Mouse (Mus musculus): ENCODE data around the gene Cep85l. TPM values are rescaled to one million over a fixed set of nuclear protein-coding genes. Genes with fewer than 3 reads are reported as not detected.

Gene Cep85l
- polyA plus RNA-seq, 1 experiment from 2014 or later, result 5.6 TPM

DNA sequence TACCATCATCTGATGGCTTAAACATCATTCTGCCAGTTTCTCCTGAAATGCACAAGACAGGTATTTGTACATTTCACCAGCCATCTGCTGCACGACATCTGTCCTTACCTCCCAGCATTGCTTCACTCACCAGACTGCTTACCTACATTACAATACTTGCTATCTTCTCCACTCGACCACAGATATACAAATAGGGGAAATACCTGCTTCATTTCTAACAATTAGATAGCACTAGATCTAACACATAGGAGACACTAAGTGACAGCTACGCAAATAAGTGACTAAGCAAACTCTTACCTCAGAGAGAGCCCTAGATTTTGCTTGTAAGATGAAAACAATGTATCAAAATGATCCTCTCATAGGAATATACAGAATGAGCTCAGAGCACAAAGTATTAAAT is 26.1 kb downstream of the Cep85l start:
- H3K36me3 ChIP-seq, result peaks cover 9% of the 10 kb centered on the region; the same call in 1 of the 2 replicates
- H3K27me3 ChIP-seq, result no peaks in the 10 kb centered on the region
- H3K4me1 ChIP-seq (replicated peaks), result no peaks in the 10 kb centered on the region
- H3K4me2 ChIP-seq (replicated peaks), result no peak overlapping the region
- H3K27ac ChIP-seq, result no peak overlapping the region
- WGBS, result 86% methylated on average over 3 of the region's 3 CpGs
- H3K9me3 ChIP-seq, result no peaks in the 10 kb centered on the region
- ATAC-seq, result no peak
- no peak overlapping the region for H3K9ac ChIP-seq (replicated peaks)
- no peak overlapping the region for H3K4me3 ChIP-seq (replicated peaks)

DNA sequence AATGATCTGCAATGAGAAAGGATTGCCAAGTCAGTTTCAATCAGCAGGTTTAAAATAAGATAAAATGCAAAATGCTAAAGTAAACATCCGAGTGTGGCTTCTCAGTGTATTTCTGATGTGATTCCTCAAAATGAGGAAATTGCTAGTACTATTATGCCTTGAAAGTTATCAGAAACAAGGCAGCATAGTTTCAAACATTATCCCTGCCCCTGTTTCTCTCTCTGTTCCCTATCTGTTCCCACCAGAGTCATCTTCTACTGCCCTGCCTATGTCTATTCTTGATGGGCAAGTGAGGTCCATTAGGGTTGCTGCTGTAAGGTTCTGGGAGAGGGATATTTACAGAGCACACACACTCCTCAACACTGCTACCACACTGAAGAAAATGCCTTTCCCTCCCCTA is 30.5 kb downstream of the Cep85l start:
- H3K9me3 ChIP-seq, result no peaks in the 10 kb centered on the region
- no peak overlapping the region for H3K27ac ChIP-seq
- H3K9ac ChIP-seq (replicated peaks), result no peak overlapping the region
- 95% methylated on average over 1 of the region's 1 CpGs for WGBS
- H3K27me3 ChIP-seq, result no peaks in the 10 kb centered on the region
- no peak for ATAC-seq
- no peak overlapping the region for H3K4me3 ChIP-seq (replicated peaks)
- no peak overlapping the region for H3K4me2 ChIP-seq (replicated peaks)
- no peaks in the 10 kb centered on the region for H3K36me3 ChIP-seq
- no peaks in the 10 kb centered on the region for H3K4me1 ChIP-seq (replicated peaks)

DNA sequence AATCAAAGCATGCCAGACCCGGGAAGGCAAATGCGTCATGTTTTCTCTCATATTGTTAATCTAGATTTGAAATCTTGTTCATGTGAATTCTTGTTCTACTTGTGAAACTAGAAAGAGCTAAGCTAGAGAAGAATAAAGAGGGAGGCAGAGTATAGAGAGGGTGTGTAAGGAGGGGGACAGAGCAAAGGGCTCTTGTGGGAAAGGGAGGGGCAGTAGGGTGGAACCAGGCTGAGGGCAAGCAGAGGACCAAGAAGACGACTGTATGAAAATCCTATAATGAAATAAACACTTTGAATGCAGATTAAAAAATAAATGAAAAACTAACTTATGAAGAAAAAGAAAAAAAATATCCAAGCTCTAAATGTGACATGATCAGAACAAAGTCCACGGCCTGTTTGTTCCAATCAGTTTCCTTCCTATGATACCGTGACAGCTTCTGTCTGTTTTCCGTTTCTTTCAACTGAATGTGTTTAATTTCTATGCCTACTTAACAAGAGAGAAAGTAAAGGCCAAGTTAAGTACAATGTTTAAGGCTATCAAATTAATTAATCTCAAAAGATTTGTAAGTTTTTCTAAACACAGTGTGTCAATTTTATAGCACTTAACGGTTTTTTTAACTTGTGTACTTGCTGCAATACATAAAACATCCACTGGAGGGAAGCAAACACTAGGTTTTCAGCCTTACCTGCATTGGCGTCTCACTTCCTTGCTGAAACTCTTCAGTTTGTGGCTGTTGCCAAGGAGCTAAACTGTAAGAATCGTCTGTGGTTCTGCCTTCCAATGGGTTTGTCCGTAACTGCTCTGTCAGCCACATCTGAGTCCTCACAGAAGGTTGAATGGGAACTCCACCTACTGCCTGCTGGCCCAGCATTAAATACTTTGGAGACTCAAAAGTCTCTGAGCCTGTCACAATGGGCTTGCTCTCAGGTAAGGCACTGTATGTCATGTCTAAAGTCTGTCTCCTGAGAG is 31.7 kb downstream of the Cep85l start:
- Histone ChIP-seq H3K4me3 (replicated peaks) (no peak overlapping the region), H3K4me1 (replicated peaks) (no peaks in the 10 kb centered on the region), H3K27ac (no peak overlapping the region), H3K4me2 (replicated peaks) (no peak overlapping the region), H3K9ac (replicated peaks) (no peak overlapping the region), H3K27me3 (no peaks in the 10 kb centered on the region), H3K9me3 (no peaks in the 10 kb centered on the region), H3K36me3 (no peaks in the 10 kb centered on the region)
- ATAC-seq, result peak; percentile 79
- 59% methylated on average over 10 of the region's 10 CpGs for WGBS

DNA sequence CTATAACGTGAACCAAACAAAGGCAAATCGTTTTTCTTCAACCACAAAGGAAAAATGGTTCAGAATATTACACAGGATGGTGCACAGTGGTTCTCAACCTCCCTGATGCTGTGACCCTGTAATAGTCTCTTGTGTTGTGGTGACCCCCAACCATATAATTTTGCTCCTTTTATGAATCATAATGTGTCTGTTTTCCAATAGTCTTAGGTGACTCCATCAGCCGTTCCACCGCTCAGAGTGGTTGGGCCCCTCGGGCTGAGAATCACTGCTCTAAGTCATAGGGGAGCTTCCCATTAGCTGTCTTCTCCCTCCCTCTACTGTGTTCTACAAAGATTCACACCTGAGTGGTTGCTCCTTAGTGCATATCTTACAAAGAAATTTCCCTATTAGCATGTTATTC is 32.8 kb downstream of the Cep85l start:
- H3K36me3 ChIP-seq, result no peaks in the 10 kb centered on the region
- 93% methylated on average over 5 of the region's 5 CpGs for WGBS
- no peaks in the 10 kb centered on the region for H3K9me3 ChIP-seq
- no peaks in the 10 kb centered on the region for H3K4me1 ChIP-seq (replicated peaks)
- H3K27ac ChIP-seq, result no peak overlapping the region
- no peaks in the 10 kb centered on the region for H3K27me3 ChIP-seq
- no peak overlapping the region for H3K4me3 ChIP-seq (replicated peaks)
- no peak overlapping the region for H3K9ac ChIP-seq (replicated peaks)
- peak; percentile 41; the same call in 1 of the 2 replicates for ATAC-seq
- H3K4me2 ChIP-seq (replicated peaks), result no peak overlapping the region

DNA sequence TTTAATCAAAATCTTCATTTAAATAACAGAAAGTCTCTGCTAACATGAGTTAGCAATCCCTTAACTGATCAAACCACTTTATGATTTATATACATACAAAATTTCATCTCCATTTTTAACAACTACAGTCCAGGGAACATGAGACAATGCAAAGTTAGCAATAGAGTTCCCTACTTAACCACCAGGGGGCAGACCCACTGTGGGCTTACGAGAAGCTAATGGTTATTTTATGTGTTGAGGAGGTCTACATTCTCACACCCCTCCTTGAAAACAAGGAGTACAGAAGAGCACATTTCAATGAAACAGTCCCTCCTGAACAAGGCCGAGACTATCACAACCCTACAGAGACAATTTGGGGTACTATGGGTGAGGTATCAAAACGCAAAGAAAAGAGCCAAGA is 33.2 kb downstream of the Cep85l start:
- Histone ChIP-seq H3K4me1 (replicated peaks) (no peaks in the 10 kb centered on the region), H3K9me3 (no peaks in the 10 kb centered on the region), H3K4me2 (replicated peaks) (no peak overlapping the region), H3K4me3 (replicated peaks) (no peak overlapping the region), H3K36me3 (no peaks in the 10 kb centered on the region), H3K27me3 (no peaks in the 10 kb centered on the region), H3K9ac (replicated peaks) (no peak overlapping the region), H3K27ac (no peak overlapping the region)
- peak; percentile 43; the same call in 1 of the 2 replicates for ATAC-seq
- 58% methylated on average over 3 of the region's 3 CpGs for WGBS

DNA sequence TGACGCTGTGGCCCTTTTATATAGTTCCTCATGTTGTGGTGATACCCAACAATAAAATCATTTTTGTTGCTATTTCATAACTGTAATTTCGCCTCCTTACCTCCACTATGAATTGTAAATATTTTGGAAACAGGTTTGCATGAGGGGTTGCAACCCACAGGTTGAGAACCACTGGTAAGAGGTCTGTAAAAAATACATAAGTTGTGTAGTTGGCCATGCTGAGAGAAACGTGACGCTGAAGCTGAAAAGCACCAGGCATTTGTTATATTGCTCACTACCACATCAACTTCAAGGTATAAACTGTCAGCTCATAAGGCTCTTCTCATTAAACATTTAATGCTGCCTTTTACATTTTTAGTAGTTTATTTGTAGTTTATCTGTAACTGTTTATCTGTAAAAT is 34.2 kb downstream of the Cep85l start:
- H3K36me3 ChIP-seq, result no peaks in the 10 kb centered on the region
- ATAC-seq, result no peak
- H3K27ac ChIP-seq, result no peak overlapping the region
- 91% methylated on average over 4 of the region's 4 CpGs for WGBS
- H3K4me1 ChIP-seq (replicated peaks), result no peaks in the 10 kb centered on the region
- no peaks in the 10 kb centered on the region for H3K27me3 ChIP-seq
- H3K4me2 ChIP-seq (replicated peaks), result no peak overlapping the region
- no peaks in the 10 kb centered on the region for H3K9me3 ChIP-seq
- no peak overlapping the region for H3K4me3 ChIP-seq (replicated peaks)
- no peak overlapping the region for H3K9ac ChIP-seq (replicated peaks)

DNA sequence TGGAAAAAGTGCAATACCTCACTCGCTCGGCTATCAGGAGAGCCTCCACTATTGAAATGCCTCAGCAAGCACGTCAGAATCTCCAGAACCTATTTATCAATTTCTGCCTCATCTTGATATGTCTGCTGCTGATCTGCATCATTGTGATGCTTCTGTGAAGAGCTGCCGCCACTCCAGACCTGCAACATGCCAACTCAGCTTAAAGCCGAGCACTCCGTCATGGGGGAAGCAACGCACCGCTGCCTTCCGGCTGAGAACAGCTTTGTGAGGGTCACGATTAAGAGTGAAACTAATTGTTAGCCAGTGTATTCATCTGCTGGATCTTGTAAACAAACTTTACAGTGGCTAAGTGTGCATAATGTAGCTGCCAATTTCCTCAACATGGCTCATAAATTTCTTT is 35.9 kb downstream of the Cep85l start:
- H3K4me2 ChIP-seq (replicated peaks), result no peak overlapping the region
- no peaks in the 10 kb centered on the region for H3K27me3 ChIP-seq
- 66% methylated on average over 10 of the region's 10 CpGs for WGBS
- ATAC-seq, result no peak
- no peak overlapping the region for H3K27ac ChIP-seq
- H3K4me1 ChIP-seq (replicated peaks), result no peaks in the 10 kb centered on the region
- no peaks in the 10 kb centered on the region for H3K36me3 ChIP-seq
- H3K9ac ChIP-seq (replicated peaks), result no peak overlapping the region
- H3K4me3 ChIP-seq (replicated peaks), result no peak overlapping the region
- H3K9me3 ChIP-seq, result no peaks in the 10 kb centered on the region

DNA sequence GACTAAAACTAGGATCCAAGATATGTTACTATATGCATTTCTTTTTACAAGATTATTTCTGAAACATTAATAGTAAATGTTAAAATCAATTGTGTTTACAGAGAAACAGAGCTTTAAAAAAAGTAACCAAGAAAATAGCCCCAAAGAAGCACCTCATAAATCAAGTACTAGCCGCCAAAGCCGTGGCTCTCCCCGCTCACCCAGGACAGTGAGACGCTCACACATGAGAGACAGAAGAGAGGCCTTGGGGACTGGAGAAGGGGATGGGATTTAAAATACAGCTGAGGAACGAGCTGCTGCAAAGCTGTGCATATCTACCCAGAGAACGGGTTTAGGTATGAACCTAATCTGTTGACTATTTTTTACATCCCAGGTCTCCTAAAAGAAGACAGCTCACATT is 36.4 kb downstream of the Cep85l start:
- Histone ChIP-seq H3K9me3 (no peaks in the 10 kb centered on the region), H3K4me2 (replicated peaks) (no peak overlapping the region), H3K9ac (replicated peaks) (no peak overlapping the region), H3K4me1 (replicated peaks) (no peaks in the 10 kb centered on the region), H3K27me3 (no peaks in the 10 kb centered on the region), H3K27ac (no peak overlapping the region), H3K36me3 (no peaks in the 10 kb centered on the region), H3K4me3 (replicated peaks) (no peak overlapping the region)
- whole genome bisulfite sequencing, result 87% methylated on average over 6 of the region's 6 CpGs
- no peak for ATAC-seq

DNA sequence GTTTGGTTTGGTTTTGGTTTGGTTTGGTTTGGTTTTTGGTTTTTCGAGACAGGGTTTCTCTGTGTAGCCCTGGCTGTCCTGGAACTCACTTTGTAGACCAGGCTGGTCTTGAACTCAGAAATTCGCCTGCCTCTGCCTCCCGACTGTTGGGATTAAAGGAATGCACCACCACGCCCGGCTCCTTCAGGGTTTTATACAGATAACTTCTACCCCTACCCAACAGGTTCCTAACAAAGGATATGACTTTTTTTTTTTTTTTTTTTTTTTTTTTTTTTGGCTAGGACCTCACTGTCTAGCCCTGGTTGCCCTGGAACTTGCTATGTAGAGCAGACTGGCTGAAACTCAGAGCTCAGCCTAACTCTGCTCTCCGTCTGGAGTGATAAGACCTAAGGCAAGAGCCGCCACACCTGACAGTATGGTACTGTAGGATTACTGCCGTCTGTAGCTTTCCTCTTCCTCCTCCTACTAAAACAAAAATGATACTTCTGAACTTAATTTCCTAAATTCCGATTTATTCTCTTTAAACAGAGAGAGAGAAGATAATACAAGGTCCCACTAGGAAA is 37.5 kb downstream of the Cep85l start:
- Histone ChIP-seq H3K27me3 (no peaks in the 10 kb centered on the region), H3K4me3 (replicated peaks) (no peak overlapping the region), H3K27ac (no peak overlapping the region), H3K9me3 (no peaks in the 10 kb centered on the region), H3K9ac (replicated peaks) (no peak overlapping the region), H3K36me3 (no peaks in the 10 kb centered on the region), H3K4me2 (replicated peaks) (no peak overlapping the region), H3K4me1 (replicated peaks) (no peaks in the 10 kb centered on the region)
- WGBS, result 87% methylated on average over 9 of the region's 9 CpGs
- no peak for ATAC-seq

DNA sequence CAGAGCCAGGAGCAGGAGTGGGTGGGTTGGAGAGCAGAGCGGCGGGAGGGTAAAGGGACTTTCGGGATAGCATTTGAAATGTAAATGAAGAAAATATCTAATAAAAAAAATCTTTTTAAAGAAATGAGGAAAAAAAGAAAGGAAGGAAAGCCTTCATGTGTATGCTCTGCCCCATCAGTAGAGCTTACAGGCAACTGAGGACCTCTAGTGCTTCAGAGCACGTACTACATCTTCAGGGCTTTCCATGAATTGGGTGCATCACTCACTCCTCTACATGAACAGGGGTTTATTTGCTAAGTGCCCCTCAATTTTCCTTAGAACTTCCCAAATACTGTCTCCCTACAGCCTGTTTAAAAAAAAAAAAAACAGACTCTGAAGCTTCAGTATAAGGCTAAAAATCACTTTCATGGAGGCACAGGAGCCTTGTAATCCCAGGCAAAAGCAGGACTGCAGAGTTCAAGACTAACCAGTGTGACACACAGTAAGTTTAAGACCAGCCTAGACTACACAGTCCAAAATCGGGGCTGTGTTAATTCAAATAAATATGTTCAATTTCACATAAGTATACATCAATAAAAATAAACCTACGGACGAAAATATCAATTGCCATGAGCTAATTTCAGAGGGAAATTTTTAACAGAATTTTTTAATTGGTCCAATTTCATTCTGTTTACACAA is 38.3 kb downstream of the Cep85l start:
- no peak overlapping the region for H3K4me3 ChIP-seq (replicated peaks)
- 75% methylated on average over 7 of the region's 7 CpGs for WGBS
- H3K9ac ChIP-seq (replicated peaks), result no peak overlapping the region
- peak; percentile 73 for ATAC-seq
- H3K27me3 ChIP-seq, result no peaks in the 10 kb centered on the region
- no peaks in the 10 kb centered on the region for H3K36me3 ChIP-seq
- no peaks in the 10 kb centered on the region for H3K4me1 ChIP-seq (replicated peaks)
- no peak overlapping the region for H3K4me2 ChIP-seq (replicated peaks)
- no peak overlapping the region for H3K27ac ChIP-seq
- H3K9me3 ChIP-seq, result no peaks in the 10 kb centered on the region

DNA sequence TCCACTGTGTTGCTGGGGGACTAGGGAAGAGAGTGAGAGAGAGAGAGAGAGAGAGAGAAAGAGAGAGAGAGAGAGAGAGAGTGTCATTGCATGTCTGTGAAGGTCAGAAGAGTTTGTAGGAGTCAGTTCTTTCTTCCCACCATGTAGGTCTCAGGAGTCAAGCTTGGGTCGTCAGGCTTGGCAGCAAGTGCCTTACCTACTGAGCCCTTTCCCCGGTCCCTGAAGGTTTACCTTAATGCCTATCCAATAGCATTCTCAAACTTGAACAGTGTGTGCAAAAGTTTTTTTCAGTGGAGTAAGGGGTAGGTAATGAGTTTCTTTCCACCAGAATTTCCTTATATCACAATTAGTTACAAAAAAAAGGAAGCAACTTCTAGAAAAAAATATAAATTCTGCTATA is 40.7 kb downstream of the Cep85l start:
- no peaks in the 10 kb centered on the region for H3K4me1 ChIP-seq (replicated peaks)
- 54% methylated on average over 2 of the region's 2 CpGs for WGBS

More for the DNA sequence above, 40.7 kb downstream of the Cep85l start:
- Histone ChIP-seq H3K9ac (replicated peaks) (no peak overlapping the region), H3K4me2 (replicated peaks) (no peak overlapping the region), H3K27ac (no peak overlapping the region), H3K4me3 (replicated peaks) (no peak overlapping the region), H3K36me3 (no peaks in the 10 kb centered on the region), H3K9me3 (no peaks in the 10 kb centered on the region), H3K27me3 (no peaks in the 10 kb centered on the region)
- no peak for ATAC-seq
